Mouse (Mus musculus) macrophage (primary cell): Measurements from ENCODE around the gene Nap1l1. TPM values are rescaled to one million over a fixed set of nuclear protein-coding genes. Genes with fewer than 3 reads are reported as not detected.

ENCODE experiments used
- H3K27ac ChIP-seq: fragments of 350-480 bp; formaldehyde crosslinking; 2 replicates; pipeline ENCODE4 v1.9.0; 2021
- H3K36me3 ChIP-seq: fragments of 350-480 bp; formaldehyde crosslinking; 2 replicates; pipeline ENCODE4 v1.9.0; 2021; ENCODE audit errors: inconsistent target
- H3K4me3 ChIP-seq: fragments of 350-480 bp; formaldehyde crosslinking; 2 replicates; pipeline ENCODE4 v1.9.0; 2021; ENCODE audit errors: inconsistent target
- H3K79me2 ChIP-seq: fragments of 350-480 bp; formaldehyde crosslinking; 2 replicates; pipeline ENCODE4 v1.9.0; 2021; ENCODE audit errors: inconsistent target
- WGBS: methylation state at CpG from one replicate; pipeline ENCODE4 v1.1.7; 2026; ENCODE audit warnings: inconsistent platforms; ENCODE audit not compliant: missing documents; 5-methylcytosine and 5-hydroxymethylcytosine counted together
- polyA plus RNA-seq: library from polyadenylated mRNA; stranded (reverse); fragments of 250-400 nt; gene quantifications from 3 replicates; pipeline ENCODE4 v1.2.4, GENCODE M21; 2018; ENCODE audit warnings: inconsistent platforms

The Nap1l1 gene
- polyA plus RNA-seq, 1 experiment from 2014 or later = 333 TPM

- no peaks in the 10 kb centered on the region for H3K36me3 ChIP-seq
- no peaks in the 10 kb centered on the region for H3K79me2 ChIP-seq
- H3K4me3 ChIP-seq = peak overlapping the region; percentile 9; the same call in 1 of the 2 replicates
- peak overlapping the region; percentile 83 for H3K27ac ChIP-seq
- 1% methylated on average over 9 of the region's 9 CpGs for WGBS
Observed at GRCm38 (mm10) chr10:111539724-111540324, 66.8 kb downstream of the Nap1l1 start.

GRCm38 (mm10) chr10:111540678-111541077, 67.7 kb downstream of the Nap1l1 start:
- no peaks in the 10 kb centered on the region for H3K36me3 ChIP-seq
- 98% methylated on average over 9 of the region's 9 CpGs for WGBS

GRCm38 (mm10) chr10:111543106-111543505, 70.1 kb downstream of the Nap1l1 start:
- H3K27ac ChIP-seq = peak overlapping the region; percentile 65
- 78% methylated on average over 7 of the region's 7 CpGs for WGBS
- no peaks in the 10 kb centered on the region for H3K36me3 ChIP-seq
- H3K4me3 ChIP-seq = no peak overlapping the region
- no peaks in the 10 kb centered on the region for H3K79me2 ChIP-seq

More at GRCm38 (mm10) chr10:111540678-111541077, 67.7 kb downstream of the Nap1l1 start:
- H3K79me2 ChIP-seq = no peaks in the 10 kb centered on the region
- peak overlapping the region; percentile 83 for H3K27ac ChIP-seq
- H3K4me3 ChIP-seq = no peak overlapping the region

GRCm38 (mm10) chr10:111543781-111544260, 70.8 kb downstream of the Nap1l1 start:
- 36% methylated on average over 7 of the region's 7 CpGs for WGBS
- Histone ChIP-seq H3K36me3 (no peaks in the 10 kb centered on the region), H3K27ac (peak overlapping the region; percentile 65), H3K4me3 (no peak overlapping the region), H3K79me2 (no peaks in the 10 kb centered on the region)

- WGBS = 93% methylated on average over 4 of the region's 4 CpGs
- Histone ChIP-seq H3K4me3 (no peak overlapping the region), H3K36me3 (no peaks in the 10 kb centered on the region), H3K27ac (peak overlapping the region; percentile 65), H3K79me2 (no peaks in the 10 kb centered on the region)
Observed at GRCm38 (mm10) chr10:111544311-111544710, 71.3 kb downstream of the Nap1l1 start.

- Histone ChIP-seq H3K4me3 (no peak overlapping the region), H3K27ac (no peak overlapping the region), H3K79me2 (no peaks in the 10 kb centered on the region), H3K36me3 (no peaks in the 10 kb centered on the region)
- WGBS = 100% methylated on average over 3 of the region's 4 CpGs
Observed at GRCm38 (mm10) chr10:111545648-111546047, 72.6 kb downstream of the Nap1l1 start.

Other genes with a start within 250 kb of the Nap1l1 start
- gene Bbs10, start 174.5 kb upstream of the Nap1l1 start, polyA plus RNA-seq = 1.4 to 5.0 TPM (median 2.4 TPM) in 3 replicates
- gene Phlda1, start 33.1 kb downstream of the Nap1l1 start, polyA plus RNA-seq = 1.2 to 6.7 TPM (median 2.1 TPM) in 3 replicates